Mouse (Mus musculus) testis, adult 2 months (tissue): ENCODE measurements around the gene Dgkz.

Experiments
- CTCF ChIP-seq: fragments of 200-500 bp; IDR thresholded peaks from 2 replicates; pipeline ENCODE4 v1.5.1; 2012; ENCODE audit warnings: low read depth, mild to moderate bottlenecking, inconsistent platforms, low read length, moderate library complexity; ENCODE audit not compliant: control insufficient read depth, insufficient read depth, insufficient replicate concordance
- POLR2A ChIP-seq: fragments of 200-500 bp; IDR thresholded peaks from 2 replicates; pipeline ENCODE4 v1.6.1; 2012; ENCODE audit warnings: low read depth, mild to moderate bottlenecking, inconsistent platforms, low read length, moderate library complexity; ENCODE audit not compliant: control insufficient read depth

DNA sequence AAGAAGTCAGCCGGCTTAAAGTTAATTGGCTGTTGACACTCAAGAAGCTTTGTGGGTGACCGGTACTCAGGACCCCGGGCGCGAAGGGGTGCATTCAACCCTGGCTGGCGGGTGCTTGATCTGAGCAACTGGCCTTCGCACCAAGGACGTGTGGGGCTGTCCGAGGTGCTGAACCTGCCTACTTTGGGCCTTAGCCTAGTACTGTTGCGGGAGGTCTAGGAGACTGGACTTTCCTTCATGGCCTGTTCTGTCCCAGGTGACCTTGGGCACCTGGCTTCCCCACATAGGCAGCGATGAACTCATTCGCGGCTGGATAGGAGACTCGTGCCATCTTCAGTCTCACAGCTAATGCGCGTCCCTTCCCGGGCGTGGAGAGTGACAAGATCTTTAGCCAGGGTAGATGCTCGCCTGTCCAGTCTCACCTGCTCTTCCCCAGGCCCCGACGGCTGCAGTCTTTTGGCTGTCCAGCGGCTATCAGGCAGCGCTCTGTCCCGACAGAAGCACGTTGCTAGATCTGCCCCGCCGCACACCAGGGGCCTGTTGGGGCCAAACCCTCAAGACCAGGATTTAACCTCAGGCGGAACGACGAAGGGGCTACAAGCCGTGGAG, 54.4 kb downstream of the Dgkz start:
- TF ChIP-seq CTCF (no peak), POLR2A (0 out of 2 replicates have a peak, but pooled peaks have one; percentile 17)
